Mouse (Mus musculus) hindbrain, embryonic 16.5 days (tissue): ENCODE results near the gene Epb41l2. TPM values are rescaled to one million over a fixed set of nuclear protein-coding genes. Genes with fewer than 3 reads are reported as not detected.

Experiments
- ATAC-seq: fragments of 200-750 bp; cut with Nextera tagmentation; 2 replicates; pipeline ENCODE4 v1.8.0; 2017; ENCODE audit warnings: moderate TSS enrichment, moderate library complexity
- H3K27ac ChIP-seq: fragments of 300-500 bp; sonication (generic); 2 replicates; pipeline ENCODE4 v1.5.1; 2014; ENCODE audit warnings: low read depth, mild to moderate bottlenecking, control low read depth, low read length, moderate library complexity
- H3K27me3 ChIP-seq: fragments of 300-500 bp; sonication (generic); replicated peaks from 2 replicates; pipeline ENCODE4 v1.6.1; 2014; ENCODE audit warnings: low read length; ENCODE audit not compliant: control insufficient read depth, insufficient read depth
- H3K36me3 ChIP-seq: fragments of 300-500 bp; sonication (generic); 2 replicates; pipeline ENCODE4 v1.6.1; 2014; ENCODE audit warnings: mild to moderate bottlenecking, low read length, moderate library complexity, mixed read lengths; ENCODE audit not compliant: control insufficient read depth, insufficient read depth
- H3K4me1 ChIP-seq: fragments of 300-500 bp; sonication (generic); 2 replicates; pipeline ENCODE4 v1.6.1; 2014; ENCODE audit warnings: low read depth, low read length; ENCODE audit not compliant: control insufficient read depth, insufficient read depth
- H3K4me2 ChIP-seq: fragments of 300-500 bp; sonication (generic); 2 replicates; pipeline ENCODE4 v1.6.1; 2014; ENCODE audit warnings: mild to moderate bottlenecking, low read length, control low read depth, moderate library complexity
- H3K4me3 ChIP-seq: fragments of 300-500 bp; sonication (generic); 2 replicates; pipeline ENCODE4 v1.5.1; 2014; ENCODE audit warnings: mild to moderate bottlenecking, low read length, control low read depth, moderate library complexity
- H3K9ac ChIP-seq: fragments of 300-500 bp; sonication (generic); 2 replicates; pipeline ENCODE4 v1.6.1; 2014; ENCODE audit warnings: low read depth, mild to moderate bottlenecking, control low read depth, low read length, moderate library complexity
- H3K9me3 ChIP-seq: fragments of 300-500 bp; sonication (generic); 2 replicates; pipeline ENCODE4 v1.6.1; 2014; ENCODE audit warnings: mild to moderate bottlenecking, low read length, moderate library complexity; ENCODE audit not compliant: control insufficient read depth
- WGBS: fragments of 180-500 bp; shearing (Covaris S2); extraction: QIAGEN DNeasy Blood & Tissue Kit; methylation state at CpG from one replicate; pipeline ENCODE4 v1.1.7; 2014; 5-methylcytosine and 5-hydroxymethylcytosine counted together
- polyA plus RNA-seq: library from polyadenylated mRNA; unstranded; fragments of >200 nt; fragmentation: Nextera tagmentation; extraction: Ambion mirVana; gene quantifications from 2 replicates; pipeline ENCODE4 v1.2.1, GENCODE M21; 2015

The Epb41l2 gene
- polyA plus RNA-seq, 1 experiment from 2014 or later = 30.0 TPM

- Histone ChIP-seq H3K9me3 (no peaks in the 10 kb centered on the region), H3K27ac (no peak overlapping the region), H3K9ac (no peak overlapping the region), H3K4me3 (no peak overlapping the region), H3K4me2 (peak overlapping the region; percentile 10; the same call in 1 of the 2 replicates), H3K27me3 (no peaks in the 10 kb centered on the region), H3K4me1 (peaks cover 6% of the 10 kb centered on the region), H3K36me3 (no peaks in the 10 kb centered on the region)
- 44% methylated on average over 10 of the region's 10 CpGs for WGBS
- ATAC-seq = no peak
Measured at GRCm38 (mm10) chr10:25372510-25373148, 13.0 kb downstream of the Epb41l2 start.

GRCm38 (mm10) chr10:25375036-25375435, 15.4 kb downstream of the Epb41l2 start:
- WGBS = 87% methylated on average over 4 of the region's 4 CpGs
- no peak for ATAC-seq
- Histone ChIP-seq H3K4me1 (peaks cover 6% of the 10 kb centered on the region), H3K36me3 (no peaks in the 10 kb centered on the region), H3K27me3 (no peaks in the 10 kb centered on the region), H3K4me3 (no peak overlapping the region), H3K4me2 (no peak overlapping the region), H3K9ac (no peak overlapping the region), H3K9me3 (no peaks in the 10 kb centered on the region), H3K27ac (no peak overlapping the region)

GRCm38 (mm10) chr10:25380746-25381481, 21.3 kb downstream of the Epb41l2 start:
- H3K9me3 ChIP-seq = no peaks in the 10 kb centered on the region
- H3K4me1 ChIP-seq = no peaks in the 10 kb centered on the region
- no peak overlapping the region for H3K9ac ChIP-seq
- H3K27ac ChIP-seq = no peak overlapping the region
- H3K36me3 ChIP-seq = no peaks in the 10 kb centered on the region
- ATAC-seq = no peak
- no peak overlapping the region for H3K4me2 ChIP-seq
- no peaks in the 10 kb centered on the region for H3K27me3 ChIP-seq
- 91% methylated on average over 6 of the region's 6 CpGs for WGBS
- no peak overlapping the region for H3K4me3 ChIP-seq

GRCm38 (mm10) chr10:25381951-25382350, 22.4 kb downstream of the Epb41l2 start:
- no peak for ATAC-seq
- Histone ChIP-seq H3K27ac (no peak overlapping the region), H3K9me3 (no peaks in the 10 kb centered on the region), H3K4me1 (no peaks in the 10 kb centered on the region), H3K9ac (no peak overlapping the region), H3K27me3 (no peaks in the 10 kb centered on the region), H3K36me3 (no peaks in the 10 kb centered on the region), H3K4me3 (no peak overlapping the region), H3K4me2 (no peak overlapping the region)
- 53% methylated on average over 10 of the region's 10 CpGs for WGBS

- 71% methylated on average over 5 of the region's 5 CpGs for whole genome bisulfite sequencing
- Histone ChIP-seq H3K4me2 (no peak overlapping the region), H3K9me3 (no peaks in the 10 kb centered on the region), H3K36me3 (no peaks in the 10 kb centered on the region), H3K9ac (no peak overlapping the region), H3K4me1 (no peaks in the 10 kb centered on the region), H3K4me3 (no peak overlapping the region), H3K27me3 (no peaks in the 10 kb centered on the region), H3K27ac (no peak overlapping the region)
- no peak for ATAC-seq
Measured at GRCm38 (mm10) chr10:25383171-25383570, 23.6 kb downstream of the Epb41l2 start.

- no peak overlapping the region for H3K9ac ChIP-seq
- no peaks in the 10 kb centered on the region for H3K4me1 ChIP-seq
- no peaks in the 10 kb centered on the region for H3K27me3 ChIP-seq
- H3K9me3 ChIP-seq = no peaks in the 10 kb centered on the region
- H3K4me2 ChIP-seq = no peak overlapping the region
- no peaks in the 10 kb centered on the region for H3K36me3 ChIP-seq
- H3K4me3 ChIP-seq = no peak overlapping the region
- H3K27ac ChIP-seq = no peak overlapping the region
- WGBS = 91% methylated on average over 10 of the region's 10 CpGs
- ATAC-seq = no peak
Measured at GRCm38 (mm10) chr10:25384391-25384790, 24.8 kb downstream of the Epb41l2 start.

GRCm38 (mm10) chr10:25385811-25386580, 26.4 kb downstream of the Epb41l2 start:
- Histone ChIP-seq H3K27ac (no peak overlapping the region), H3K4me2 (no peak overlapping the region), H3K9me3 (no peaks in the 10 kb centered on the region), H3K36me3 (no peaks in the 10 kb centered on the region), H3K4me3 (no peak overlapping the region), H3K4me1 (no peaks in the 10 kb centered on the region), H3K27me3 (no peaks in the 10 kb centered on the region), H3K9ac (no peak overlapping the region)
- WGBS = 62% methylated on average over 13 of the region's 13 CpGs
- ATAC-seq = no peak

GRCm38 (mm10) chr10:25386868-25387267, 27.3 kb downstream of the Epb41l2 start:
- Histone ChIP-seq H3K27me3 (no peaks in the 10 kb centered on the region), H3K36me3 (no peaks in the 10 kb centered on the region), H3K4me1 (no peaks in the 10 kb centered on the region), H3K4me2 (no peak overlapping the region), H3K27ac (no peak overlapping the region), H3K4me3 (no peak overlapping the region), H3K9me3 (no peaks in the 10 kb centered on the region), H3K9ac (no peak overlapping the region)
- WGBS = 79% methylated on average over 4 of the region's 4 CpGs
- ATAC-seq = no peak

- H3K9ac ChIP-seq = no peak overlapping the region
- no peaks in the 10 kb centered on the region for H3K4me1 ChIP-seq
- H3K27me3 ChIP-seq = no peaks in the 10 kb centered on the region
- no peak overlapping the region for H3K27ac ChIP-seq
- no peaks in the 10 kb centered on the region for H3K36me3 ChIP-seq
- ATAC-seq = no peak
- no peak overlapping the region for H3K4me3 ChIP-seq
- WGBS = 52% methylated on average over 4 of the region's 4 CpGs
- H3K4me2 ChIP-seq = no peak overlapping the region
- H3K9me3 ChIP-seq = no peaks in the 10 kb centered on the region
Measured at GRCm38 (mm10) chr10:25387268-25387667, 27.7 kb downstream of the Epb41l2 start.
